Mouse (Mus musculus) forebrain, embryonic 14.5 days (tissue): ENCODE results near the gene Cldn8. TPM values are rescaled to one million over a fixed set of nuclear protein-coding genes. Genes with fewer than 3 reads are reported as not detected.

Experiments used
- ATAC-seq: fragments of 200-750 bp; cut with Nextera tagmentation; 2 replicates; pipeline ENCODE4 v1.8.0; 2017; ENCODE audit warnings: mild to moderate bottlenecking, moderate library complexity
- DNase-seq: peaks from one replicate; pipeline ENCODE4 v3.0.0-alpha.2; 2015; ENCODE audit warnings: low spot score
- H3K27ac ChIP-seq: fragments of 300-500 bp; sonication (generic); 2 replicates; pipeline ENCODE4 v1.5.1; 2014; ENCODE audit warnings: low read depth, mild to moderate bottlenecking, control low read depth, low read length, moderate library complexity
- H3K27me3 ChIP-seq: fragments of 300-500 bp; sonication (generic); replicated peaks from 2 replicates; pipeline ENCODE4 v1.6.1; 2014; ENCODE audit warnings: low read length, control low read depth, mixed read lengths; ENCODE audit not compliant: control insufficient read depth, insufficient read depth
- H3K36me3 ChIP-seq: fragments of 300-500 bp; sonication (generic); 2 replicates; pipeline ENCODE4 v1.6.1; 2014; ENCODE audit warnings: low read length, control low read depth; ENCODE audit not compliant: control insufficient read depth, insufficient read depth
- H3K4me1 ChIP-seq: fragments of 300-500 bp; sonication (generic); 2 replicates; pipeline ENCODE4 v1.6.1; 2014; ENCODE audit warnings: antibody characterized with exemption, low read length, control low read depth; ENCODE audit not compliant: control insufficient read depth, insufficient read depth
- H3K4me2 ChIP-seq: fragments of 300-500 bp; sonication (generic); 2 replicates; pipeline ENCODE4 v1.6.1; 2014; ENCODE audit warnings: mild to moderate bottlenecking, control low read depth, low read length
- H3K4me3 ChIP-seq: fragments of 300-500 bp; sonication (generic); 2 replicates; pipeline ENCODE4 v1.5.1; 2014; ENCODE audit warnings: low read depth, low read length, control low read depth
- H3K9ac ChIP-seq: fragments of 300-500 bp; sonication (generic); 2 replicates; pipeline ENCODE4 v1.6.1; 2014; ENCODE audit warnings: mild to moderate bottlenecking, low read length, control low read depth, moderate library complexity
- H3K9me3 ChIP-seq: fragments of 300-500 bp; sonication (generic); replicated peaks from 2 replicates; pipeline ENCODE4 v1.6.1; 2016; ENCODE audit warnings: low read length, control low read depth, mixed read lengths; ENCODE audit not compliant: control insufficient read depth
- WGBS: fragments of 180-500 bp; shearing (Covaris S2); extraction: QIAGEN DNeasy Blood & Tissue Kit; methylation state at CpG from one replicate; pipeline ENCODE4 v1.1.7; 2014; 5-methylcytosine and 5-hydroxymethylcytosine counted together
- polyA plus RNA-seq: library from polyadenylated mRNA; unstranded; fragments of >200 nt; fragmentation: Nextera tagmentation; extraction: Ambion mirVana; gene quantifications from 2 replicates; pipeline ENCODE4 v1.2.1, GENCODE M21; 2014

Gene Cldn8
- polyA plus RNA-seq, 1 experiment from 2014 or later, result not detected

- Histone ChIP-seq H3K27ac (no peak overlapping the region), H3K4me2 (no peak overlapping the region), H3K9ac (no peak overlapping the region), H3K27me3 (no peaks in the 10 kb centered on the region), H3K36me3 (no peaks in the 10 kb centered on the region), H3K4me1 (no peaks in the 10 kb centered on the region), H3K9me3 (no peaks in the 10 kb centered on the region), H3K4me3 (no peak overlapping the region)
- WGBS, result 78% methylated on average over 4 of the region's 4 CpGs
- DNase-seq, result no peak
- no peak for ATAC-seq
These were observed 13.1 kb upstream of the Cldn8 start for GRCm38 (mm10) chr16:88575885-88576679.

- Histone ChIP-seq H3K27me3 (no peaks in the 10 kb centered on the region), H3K4me1 (no peaks in the 10 kb centered on the region), H3K4me2 (no peak overlapping the region), H3K4me3 (no peak overlapping the region), H3K36me3 (no peaks in the 10 kb centered on the region), H3K9ac (no peak overlapping the region), H3K9me3 (no peaks in the 10 kb centered on the region), H3K27ac (no peak overlapping the region)
- no peak for ATAC-seq
- no peak for DNase-seq
- WGBS, result 88% methylated on average over 5 of the region's 5 CpGs
These were observed 10.0 kb upstream of the Cldn8 start for GRCm38 (mm10) chr16:88572904-88573404.

- Histone ChIP-seq H3K4me3 (no peak overlapping the region), H3K36me3 (no peaks in the 10 kb centered on the region), H3K27ac (no peak overlapping the region), H3K9ac (no peak overlapping the region), H3K9me3 (no peaks in the 10 kb centered on the region), H3K27me3 (no peaks in the 10 kb centered on the region), H3K4me2 (no peak overlapping the region), H3K4me1 (no peaks in the 10 kb centered on the region)
- no peak for DNase-seq
- ATAC-seq, result no peak
These were observed 7.2 kb upstream of the Cldn8 start for GRCm38 (mm10) chr16:88570136-88570535.

- no peaks in the 10 kb centered on the region for H3K27me3 ChIP-seq
- H3K4me2 ChIP-seq, result no peak overlapping the region
- DNase-seq (no peak), ATAC-seq (no peak)
- no peaks in the 10 kb centered on the region for H3K36me3 ChIP-seq
- H3K4me3 ChIP-seq, result no peak overlapping the region
- no peak overlapping the region for H3K27ac ChIP-seq
- H3K4me1 ChIP-seq, result no peaks in the 10 kb centered on the region
- no peaks in the 10 kb centered on the region for H3K9me3 ChIP-seq
- no peak overlapping the region for H3K9ac ChIP-seq
- 96% methylated on average over 3 of the region's 3 CpGs for WGBS
These were observed 6.7 kb upstream of the Cldn8 start for GRCm38 (mm10) chr16:88569732-88570131.

- Histone ChIP-seq H3K27me3 (no peaks in the 10 kb centered on the region), H3K9ac (no peak overlapping the region), H3K4me1 (no peaks in the 10 kb centered on the region), H3K36me3 (no peaks in the 10 kb centered on the region), H3K4me2 (no peak overlapping the region), H3K9me3 (no peaks in the 10 kb centered on the region), H3K4me3 (no peak overlapping the region), H3K27ac (no peak overlapping the region)
- ATAC-seq (no peak), DNase-seq (no peak)
- WGBS, result 43% methylated on average over 1 of the region's 1 CpGs
These were observed 6.1 kb upstream of the Cldn8 start for GRCm38 (mm10) chr16:88569096-88569495.

- H3K27ac ChIP-seq, result no peak overlapping the region
- peak; percentile 19 for DNase-seq
- H3K4me3 ChIP-seq, result no peak overlapping the region
These were observed 1.3 kb downstream of the Cldn8 start for GRCm38 (mm10) chr16:88561617-88562164.

GRCm38 (mm10) chr16:88542488-88542887 lies 20.5 kb downstream of the Cldn8 start:
- 52% methylated on average over 6 of the region's 6 CpGs for WGBS
- H3K9ac ChIP-seq, result no peak overlapping the region
- no peaks in the 10 kb centered on the region for H3K36me3 ChIP-seq
- no peaks in the 10 kb centered on the region for H3K27me3 ChIP-seq
- H3K4me2 ChIP-seq, result no peak overlapping the region
- H3K9me3 ChIP-seq, result no peaks in the 10 kb centered on the region
- H3K4me3 ChIP-seq, result no peak overlapping the region
- no peaks in the 10 kb centered on the region for H3K4me1 ChIP-seq
- no peak overlapping the region for H3K27ac ChIP-seq
- ATAC-seq (no peak), DNase-seq (peak; percentile 54)

More at GRCm38 (mm10) chr16:88561617-88562164, 1.3 kb downstream of the Cldn8 start:
- 6% methylated on average over 6 of the region's 6 CpGs for WGBS
- Histone ChIP-seq H3K4me2 (no peak overlapping the region), H3K36me3 (no peaks in the 10 kb centered on the region), H3K4me1 (no peaks in the 10 kb centered on the region), H3K27me3 (no peaks in the 10 kb centered on the region), H3K9me3 (no peaks in the 10 kb centered on the region), H3K9ac (no peak overlapping the region)
- peak; percentile 37; the same call in 1 of the 2 replicates for ATAC-seq

GRCm38 (mm10) chr16:88539841-88540487 lies 23.0 kb downstream of the Cldn8 start:
- no peaks in the 10 kb centered on the region for H3K4me1 ChIP-seq
- WGBS, result 84% methylated on average over 3 of the region's 3 CpGs
- DNase-seq (no peak), ATAC-seq (no peak)
- no peak overlapping the region for H3K4me2 ChIP-seq
- H3K9ac ChIP-seq, result no peak overlapping the region
- no peak overlapping the region for H3K4me3 ChIP-seq
- no peaks in the 10 kb centered on the region for H3K9me3 ChIP-seq
- no peak overlapping the region for H3K27ac ChIP-seq
- no peaks in the 10 kb centered on the region for H3K36me3 ChIP-seq
- H3K27me3 ChIP-seq, result no peaks in the 10 kb centered on the region

GRCm38 (mm10) chr16:88511348-88511747 lies 51.6 kb downstream of the Cldn8 start:
- H3K9me3 ChIP-seq, result no peaks in the 10 kb centered on the region
- ATAC-seq, result no peak
- no peak for DNase-seq
- no peaks in the 10 kb centered on the region for H3K36me3 ChIP-seq
- H3K4me2 ChIP-seq, result no peak overlapping the region
- H3K4me3 ChIP-seq, result no peak overlapping the region
- no peaks in the 10 kb centered on the region for H3K27me3 ChIP-seq
- H3K4me1 ChIP-seq, result no peaks in the 10 kb centered on the region
- no peak overlapping the region for H3K9ac ChIP-seq
- H3K27ac ChIP-seq, result no peak overlapping the region
